Mouse (Mus musculus) forebrain, embryonic 14.5 days (tissue): ENCODE data around the gene Parp11. TPM values are rescaled to one million over a fixed set of nuclear protein-coding genes. Genes with fewer than 3 reads are reported as not detected.

Experiments used
- ATAC-seq: fragments of 200-750 bp; cut with Nextera tagmentation; 2 replicates; pipeline ENCODE4 v1.8.0; 2017; ENCODE audit warnings: mild to moderate bottlenecking, moderate library complexity
- DNase-seq: peaks from one replicate; pipeline ENCODE4 v3.0.0-alpha.2; 2015; ENCODE audit warnings: low spot score
- H3K27ac ChIP-seq: fragments of 300-500 bp; sonication (generic); 2 replicates; pipeline ENCODE4 v1.5.1; 2014; ENCODE audit warnings: low read depth, mild to moderate bottlenecking, control low read depth, low read length, moderate library complexity
- H3K27me3 ChIP-seq: fragments of 300-500 bp; sonication (generic); replicated peaks from 2 replicates; pipeline ENCODE4 v1.6.1; 2014; ENCODE audit warnings: low read length, control low read depth, mixed read lengths; ENCODE audit not compliant: control insufficient read depth, insufficient read depth
- H3K36me3 ChIP-seq: fragments of 300-500 bp; sonication (generic); 2 replicates; pipeline ENCODE4 v1.6.1; 2014; ENCODE audit warnings: low read length, control low read depth; ENCODE audit not compliant: control insufficient read depth, insufficient read depth
- H3K4me1 ChIP-seq: fragments of 300-500 bp; sonication (generic); 2 replicates; pipeline ENCODE4 v1.6.1; 2014; ENCODE audit warnings: antibody characterized with exemption, low read length, control low read depth; ENCODE audit not compliant: control insufficient read depth, insufficient read depth
- H3K4me2 ChIP-seq: fragments of 300-500 bp; sonication (generic); 2 replicates; pipeline ENCODE4 v1.6.1; 2014; ENCODE audit warnings: mild to moderate bottlenecking, control low read depth, low read length
- H3K4me3 ChIP-seq: fragments of 300-500 bp; sonication (generic); 2 replicates; pipeline ENCODE4 v1.5.1; 2014; ENCODE audit warnings: low read depth, low read length, control low read depth
- H3K9ac ChIP-seq: fragments of 300-500 bp; sonication (generic); 2 replicates; pipeline ENCODE4 v1.6.1; 2014; ENCODE audit warnings: mild to moderate bottlenecking, low read length, control low read depth, moderate library complexity
- H3K9me3 ChIP-seq: fragments of 300-500 bp; sonication (generic); replicated peaks from 2 replicates; pipeline ENCODE4 v1.6.1; 2016; ENCODE audit warnings: low read length, control low read depth, mixed read lengths; ENCODE audit not compliant: control insufficient read depth
- WGBS: fragments of 180-500 bp; shearing (Covaris S2); extraction: QIAGEN DNeasy Blood & Tissue Kit; methylation state at CpG from one replicate; pipeline ENCODE4 v1.1.7; 2014; 5-methylcytosine and 5-hydroxymethylcytosine counted together
- polyA plus RNA-seq: library from polyadenylated mRNA; unstranded; fragments of >200 nt; fragmentation: Nextera tagmentation; extraction: Ambion mirVana; gene quantifications from 2 replicates; pipeline ENCODE4 v1.2.1, GENCODE M21; 2014

Gene Parp11
- polyA plus RNA-seq, 1 experiment from 2014 or later, result 83.3 TPM

- Histone ChIP-seq H3K4me3 (no peak overlapping the region), H3K27ac (no peak overlapping the region), H3K4me2 (no peak overlapping the region), H3K9ac (no peak overlapping the region), H3K36me3 (no peaks in the 10 kb centered on the region), H3K4me1 (peaks cover 40% of the 10 kb centered on the region), H3K9me3 (no peaks in the 10 kb centered on the region), H3K27me3 (no peaks in the 10 kb centered on the region)
- DNase-seq, result peak; percentile 54
- ATAC-seq, result no peak
- WGBS, result 40% methylated on average over 4 of the region's 4 CpGs
Measured at GRCm38 (mm10) chr6:127442584-127442983, 4.1 kb upstream of the Parp11 start.

- 5% methylated on average over 2 of the region's 2 CpGs for WGBS
- Histone ChIP-seq H3K9me3 (no peaks in the 10 kb centered on the region), H3K27ac (peak overlapping the region; percentile 44; the same call in 1 of the 2 replicates), H3K9ac (no peak overlapping the region), H3K4me2 (no peak overlapping the region), H3K36me3 (no peaks in the 10 kb centered on the region), H3K27me3 (no peaks in the 10 kb centered on the region), H3K4me3 (no peak overlapping the region), H3K4me1 (peaks cover 48% of the 10 kb centered on the region)
- ATAC-seq, result peak; percentile 35
- DNase-seq, result no peak
Measured at GRCm38 (mm10) chr6:127443910-127444309, 2.7 kb upstream of the Parp11 start.

DNA sequence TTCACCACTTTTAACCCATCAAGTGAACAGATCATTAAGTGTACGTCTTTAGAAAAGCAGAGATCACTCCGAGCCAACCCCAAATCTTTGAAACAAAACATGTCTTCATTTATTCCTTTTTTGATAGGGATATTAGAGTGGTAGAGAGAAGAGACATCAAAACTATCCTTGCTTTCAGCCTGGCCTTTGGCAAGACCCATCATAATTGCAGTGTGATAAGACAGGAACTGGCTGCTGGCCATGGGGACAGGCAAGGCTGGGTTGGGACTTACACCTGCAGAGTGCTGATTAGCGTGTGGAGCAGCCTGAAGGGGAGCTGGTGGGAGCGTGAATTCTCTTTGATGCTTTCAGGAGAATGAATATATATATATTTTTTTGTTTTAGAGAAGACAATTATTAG, 2.2 kb upstream of the Parp11 start:
- Histone ChIP-seq H3K4me3 (no peak overlapping the region), H3K4me2 (no peak overlapping the region), H3K36me3 (no peaks in the 10 kb centered on the region), H3K4me1 (peaks cover 50% of the 10 kb centered on the region), H3K27ac (0 out of 2 replicates have a peak overlapping the region, but pooled peaks have one; percentile 44), H3K9ac (no peak overlapping the region), H3K27me3 (no peaks in the 10 kb centered on the region), H3K9me3 (no peaks in the 10 kb centered on the region)
- peak; percentile 33 for ATAC-seq
- WGBS, result 20% methylated on average over 4 of the region's 4 CpGs
- peak; percentile 57 for DNase-seq

DNA sequence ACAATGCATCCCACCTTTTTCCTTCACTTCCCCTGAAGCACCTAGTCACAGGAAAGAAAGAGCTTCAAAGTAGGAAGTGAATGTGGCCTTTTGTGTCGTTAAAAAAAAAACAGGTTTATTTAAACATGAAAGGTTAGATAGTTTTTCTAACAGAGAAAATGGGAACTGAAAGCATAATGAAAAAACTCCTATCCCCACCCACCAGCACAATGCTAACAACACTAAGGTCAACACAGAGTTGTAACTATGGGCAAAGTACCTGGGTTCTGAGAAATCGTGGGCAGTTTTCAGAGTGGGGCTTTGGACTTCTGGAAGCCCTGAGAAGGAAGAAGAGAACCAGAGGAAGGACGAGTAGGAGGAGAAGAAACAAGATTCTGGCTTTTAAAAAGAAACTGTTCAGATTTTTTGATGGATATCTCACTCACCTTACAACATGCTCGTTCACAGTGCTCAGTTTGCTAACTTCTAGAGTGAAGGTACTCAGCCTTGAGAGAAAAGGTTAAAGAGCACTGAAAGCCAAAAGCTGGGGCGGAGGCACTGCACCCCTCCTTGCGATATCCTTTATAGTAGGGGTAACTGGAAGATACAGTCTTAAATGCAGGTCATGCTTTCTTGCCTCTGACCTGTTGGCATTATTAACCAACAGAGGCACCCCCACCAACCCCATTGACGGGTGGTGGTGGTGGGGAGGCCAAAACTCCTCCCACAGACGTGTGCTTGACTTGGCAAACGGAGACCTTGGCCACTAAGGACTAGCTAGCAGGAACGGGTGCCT, 1.2 kb downstream of the Parp11 start:
- H3K4me1 ChIP-seq, result peaks cover 49% of the 10 kb centered on the region
- 72% methylated on average over 10 of the region's 10 CpGs for WGBS

GRCm38 (mm10) chr6:127448869-127449268, 2.2 kb downstream of the Parp11 start:
- peak overlapping the region; percentile 96 for H3K27ac ChIP-seq
- ATAC-seq (no peak), DNase-seq (no peak)
- peaks cover 42% of the 10 kb centered on the region for H3K4me1 ChIP-seq
- no peaks in the 10 kb centered on the region for H3K36me3 ChIP-seq
- 19% methylated on average over 2 of the region's 2 CpGs for WGBS
- no peaks in the 10 kb centered on the region for H3K27me3 ChIP-seq
- H3K9ac ChIP-seq, result no peak overlapping the region; the same call in 1 of the 2 replicates
- no peaks in the 10 kb centered on the region for H3K9me3 ChIP-seq
- H3K4me2 ChIP-seq, result no peak overlapping the region
- no peak overlapping the region for H3K4me3 ChIP-seq

More for the DNA sequence above, 1.2 kb downstream of the Parp11 start:
- H3K27me3 ChIP-seq, result no peaks in the 10 kb centered on the region
- DNase-seq, result no peak
- no peak overlapping the region for H3K4me3 ChIP-seq
- H3K4me2 ChIP-seq, result no peak overlapping the region
- no peak for ATAC-seq
- no peaks in the 10 kb centered on the region for H3K9me3 ChIP-seq
- no peaks in the 10 kb centered on the region for H3K36me3 ChIP-seq
- H3K9ac ChIP-seq, result no peak overlapping the region
- H3K27ac ChIP-seq, result peak overlapping the region; percentile 6; the same call in 1 of the 2 replicates

DNA sequence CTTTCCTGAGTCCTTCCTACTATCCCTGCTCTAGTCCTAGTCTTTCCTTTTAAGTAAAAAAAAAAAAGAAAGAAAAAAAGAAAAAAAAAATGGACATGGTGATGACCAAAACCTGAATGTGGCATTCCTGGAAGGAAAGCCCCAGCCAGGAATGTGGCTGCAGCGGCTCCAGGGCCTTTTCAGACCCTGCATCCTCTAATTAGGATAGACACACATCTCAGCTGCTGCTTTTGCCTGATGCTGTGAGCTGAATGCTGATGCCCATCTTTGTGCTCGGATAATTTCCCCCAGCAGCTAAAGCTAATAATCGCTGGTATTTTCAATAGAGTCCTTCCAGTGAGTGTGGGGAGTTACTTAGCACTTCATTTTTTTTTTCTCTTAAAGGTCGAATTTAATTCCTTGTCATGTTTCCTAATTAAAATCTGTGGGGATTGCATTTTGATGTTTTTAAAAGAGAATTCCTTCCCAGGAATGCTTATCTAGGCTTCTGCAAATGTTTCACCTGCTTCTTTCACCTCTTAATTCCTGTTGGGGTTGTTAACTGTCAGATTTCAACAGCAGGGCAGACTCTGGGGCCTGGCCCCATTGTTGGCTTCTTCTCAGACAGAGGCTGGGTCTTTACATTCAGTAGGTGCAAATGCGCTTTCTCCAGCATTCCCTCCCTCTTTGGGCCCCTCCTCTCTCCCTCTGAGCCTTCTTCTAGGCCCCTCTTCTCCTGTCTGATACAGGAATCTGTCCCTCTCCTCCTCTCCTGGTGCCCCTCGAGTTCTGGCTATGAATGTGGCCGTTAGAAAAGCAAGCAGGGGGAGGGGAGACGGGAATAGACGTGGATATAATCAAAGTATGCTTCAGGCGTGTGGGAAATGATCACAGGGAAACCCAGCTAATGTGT, 3.1 kb downstream of the Parp11 start:
- H3K27ac ChIP-seq, result peak overlapping the region; percentile 96
- no peak overlapping the region for H3K4me3 ChIP-seq
- ATAC-seq (peak; percentile 55), DNase-seq (peak; percentile 93)
- no peaks in the 10 kb centered on the region for H3K36me3 ChIP-seq
- H3K4me1 ChIP-seq, result peaks cover 41% of the 10 kb centered on the region
- 2% methylated on average over 10 of the region's 10 CpGs for WGBS
- no peaks in the 10 kb centered on the region for H3K9me3 ChIP-seq
- peak overlapping the region; percentile 1; the same call in 1 of the 2 replicates for H3K4me2 ChIP-seq
- H3K9ac ChIP-seq, result peak overlapping the region; percentile 17; the same call in 1 of the 2 replicates
- no peaks in the 10 kb centered on the region for H3K27me3 ChIP-seq

- under 1% methylated on average over 67 of the region's 70 CpGs for WGBS
- H3K27ac ChIP-seq, result peak overlapping the region; percentile 97
- H3K36me3 ChIP-seq, result no peaks in the 10 kb centered on the region
- no peaks in the 10 kb centered on the region for H3K27me3 ChIP-seq
- peak overlapping the region; percentile 80 for H3K9ac ChIP-seq
- H3K4me3 ChIP-seq, result peak overlapping the region; percentile 66
- no peaks in the 10 kb centered on the region for H3K9me3 ChIP-seq
- H3K4me2 ChIP-seq, result peak overlapping the region; percentile 70
- ATAC-seq, result peak; percentile 92
- DNase-seq, result peak; percentile 96
- H3K4me1 ChIP-seq, result peaks cover 34% of the 10 kb centered on the region
Measured at GRCm38 (mm10) chr6:127453407-127454343, 7.0 kb downstream of the Parp11 start.

DNA sequence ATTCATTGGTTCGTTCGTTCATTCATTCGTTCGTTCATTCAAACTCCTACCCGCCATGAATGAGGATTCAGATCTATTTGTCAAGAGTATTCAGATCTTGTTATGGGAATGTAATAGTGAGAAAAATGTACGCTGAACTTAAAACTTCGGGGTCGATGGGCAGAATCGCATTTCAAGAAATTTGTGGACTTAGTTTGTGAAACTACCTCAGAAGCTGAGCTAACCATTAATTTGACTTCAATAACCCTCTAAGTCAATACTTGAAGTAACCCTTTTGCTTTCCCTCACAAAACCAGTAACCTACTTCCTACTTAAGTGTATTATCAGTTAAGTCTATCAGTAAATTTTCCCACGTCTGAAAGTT, 7.7 kb downstream of the Parp11 start:
- Histone ChIP-seq H3K9me3 (no peaks in the 10 kb centered on the region), H3K4me1 (peaks cover 29% of the 10 kb centered on the region), H3K27ac (peak overlapping the region; percentile 97), H3K27me3 (no peaks in the 10 kb centered on the region), H3K4me2 (peak overlapping the region; percentile 70), H3K9ac (peak overlapping the region; percentile 80), H3K4me3 (peak overlapping the region; percentile 66), H3K36me3 (no peaks in the 10 kb centered on the region)
- DNase-seq, result no peak
- no peak for ATAC-seq
- 35% methylated on average over 10 of the region's 10 CpGs for WGBS
